Mouse (Mus musculus) Patski (cell line): ENCODE data around the gene Arnt. TPM values are rescaled to one million over a fixed set of nuclear protein-coding genes. Genes with fewer than 3 reads are reported as not detected.
"Not testable (repeated sequence)": the region's sequence is repeated elsewhere in the genome, so short reads cannot be mapped to it uniquely, and the experiment has no call there.

Source experiments
- ATAC-seq: fragments of 100-300 bp; one replicate; pipeline ENCODE4 v1.8.0; 2021
- CTCF ChIA-PET: fragments of 350-600 bp; sonication (Branson Sonifier 250); formaldehyde crosslinking; loops from one replicate; lab custom pipeline; 2022; ENCODE audit warnings: inconsistent platforms; lab: Charles Lee
- POLR2A ChIA-PET: fragments of 350-600 bp; sonication (Branson Sonifier 250); formaldehyde crosslinking; loops from one replicate; lab custom pipeline; 2022; ENCODE audit warnings: antibody characterized with exemption, inconsistent platforms; lab: Charles Lee
- DNase-seq: peaks from one replicate; pipeline ENCODE4 v3.0.0-alpha.2; 2011; ENCODE audit warnings: low read depth, low spot score
- H3K27me3 ChIP-seq: fragments of 371-371 bp; one replicate; pipeline ENCODE4 v1.5.1; 2021
- CTCF ChIP-seq: fragments of 100-300 bp; IDR thresholded peaks from one replicate; pipeline ENCODE4 v1.5.1; 2021
- in situ Hi-C: fragments of 300-500 bp; cut with MboI; formaldehyde crosslinking; loops from 3 replicates; pipeline ENCODE4 v1.11.1; 2018; ENCODE audit warnings: low pct_unique_long_range_greater_than_20kb, mixed read lengths
- polyA plus RNA-seq: library from polyadenylated mRNA; unstranded; gene quantifications from one replicate; pipeline ENCODE4 v1.2.3, GENCODE M21; 2021

Arnt gene
- polyA plus RNA-seq = 54.8 TPM

DNA sequence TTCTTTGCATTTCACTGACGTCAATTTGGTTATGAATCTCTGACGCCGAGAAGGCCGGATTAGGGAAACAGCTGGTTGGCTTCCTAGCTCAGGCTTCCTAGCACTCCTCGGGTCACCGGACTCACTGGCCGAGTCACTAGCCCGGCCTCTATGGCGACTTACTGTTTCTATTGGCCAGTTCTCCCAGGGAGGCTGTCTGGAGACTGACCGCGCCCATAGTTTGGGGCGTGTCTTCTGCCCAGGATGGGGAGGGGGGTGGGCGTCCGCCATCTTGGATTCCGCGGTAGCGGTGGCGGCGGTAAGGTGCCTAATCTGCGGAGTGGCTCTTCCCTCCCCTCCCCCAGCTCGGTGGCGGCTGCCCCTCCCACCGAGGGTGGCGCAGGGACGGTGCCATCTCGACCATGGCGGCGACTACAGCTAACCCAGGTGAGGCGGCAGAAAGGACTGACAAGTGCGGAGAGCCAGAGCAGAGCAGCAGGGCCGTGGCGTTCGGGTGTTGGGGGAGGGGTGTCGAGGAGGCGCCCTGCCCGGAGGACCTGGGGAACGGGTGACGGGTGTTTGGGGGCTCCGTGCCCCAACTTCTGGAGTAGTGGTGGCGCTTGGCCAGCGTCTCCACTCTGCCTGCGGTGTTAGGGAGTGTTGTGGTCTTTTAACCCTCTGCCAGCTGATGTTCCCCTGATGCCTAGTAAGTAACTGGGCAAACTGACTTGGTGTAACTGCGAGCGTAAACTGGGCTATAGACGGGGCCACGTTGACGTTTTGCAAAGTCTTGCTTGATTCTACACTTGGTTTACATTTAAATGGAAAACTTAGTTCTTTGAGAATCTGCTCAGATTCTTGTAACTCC is at the start of gene Arnt:
Gene Arnt (plus strand): TSS at position 253 of the 847 bp plus-strand sequence.
- in situ Hi-C loops = no loop called here
- ChIA-PET CTCF (interaction anchor here (1.0 to 1.7 kb wide), 3 partner anchors 9 to 124 kb away, joined by 3 to 4 read pairs (median 4); no protein-coding TSS in a partner anchor), POLR2A (no interaction called here)
- TF ChIP-seq CTCF = no peak
- H3K27me3 ChIP-seq = peaks cover under 1% of the 10 kb centered on the region
- ATAC-seq = peak; percentile 99
- DNase-seq = peak; percentile 95

DNA sequence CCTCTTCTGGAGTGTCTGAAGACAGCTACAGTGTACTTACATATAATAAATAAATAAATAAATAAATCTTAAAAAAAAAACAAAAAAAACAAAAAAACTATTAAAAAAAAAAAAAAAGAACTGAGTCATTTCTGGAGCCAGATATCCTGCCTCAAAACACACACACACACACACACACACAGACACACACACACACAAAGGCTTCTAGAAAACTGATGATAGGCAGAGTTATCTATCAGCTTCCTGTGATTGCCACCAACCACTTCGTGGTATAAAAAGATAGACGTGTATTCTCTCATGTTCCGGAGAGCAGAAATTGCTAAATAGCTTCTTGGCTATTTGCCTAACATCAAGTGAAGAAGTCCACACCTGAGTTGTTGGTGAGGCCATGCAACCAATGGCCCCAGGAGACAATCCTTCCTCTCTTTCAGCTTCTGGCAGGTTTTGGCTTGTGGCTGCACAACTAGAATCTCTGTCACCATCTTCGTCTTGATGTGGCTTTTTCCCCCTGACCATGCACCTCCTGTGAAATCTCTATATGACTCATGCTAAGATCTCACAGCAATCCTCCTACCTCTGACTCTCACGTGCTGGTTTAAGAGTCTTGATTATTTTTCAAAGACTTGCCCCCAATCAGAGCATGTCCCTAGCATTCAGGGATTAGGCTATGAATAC is 48.6 kb upstream of the Arnt start:
- DNase-seq (no peak), ATAC-seq (no peak)
- ChIA-PET CTCF (interaction anchor here (0.8 to 2.8 kb wide), 6 partner anchors 9 to 85 kb away, joined by 3 to 8 read pairs (median 4); partner anchors contain the start of gene 4930558C23Rik), POLR2A (no interaction called here)
- H3K27me3 ChIP-seq = no peaks in the 10 kb centered on the region
- TF ChIP-seq CTCF = no peak
- in situ Hi-C loops = no loop called here

DNA sequence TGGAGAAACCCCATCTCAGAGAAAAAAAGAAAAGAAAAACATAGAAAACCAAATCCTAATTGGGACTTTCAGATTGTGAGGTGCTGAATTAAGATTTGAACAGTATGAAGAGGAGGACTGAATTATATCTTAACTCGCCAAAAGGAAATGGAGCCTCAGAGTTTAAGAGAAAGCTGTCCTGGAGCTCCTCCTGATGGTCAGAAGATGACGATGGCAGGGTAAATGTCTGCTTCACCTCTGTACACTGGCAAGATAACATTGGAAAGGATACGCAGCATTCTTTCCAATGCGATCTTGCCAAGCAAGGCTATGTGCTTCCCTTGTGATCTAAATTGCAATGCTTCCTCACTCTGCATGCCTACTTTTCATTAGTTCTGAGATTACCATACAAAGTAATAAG is 39.8 kb upstream of the Arnt start:
- ATAC-seq (no peak), DNase-seq (peak; percentile 42)
- POLR2A ChIA-PET = no interaction called here
- in situ Hi-C loops = loop anchor here (5.0 kb wide), 2 partner anchors 42 to 92 kb away; no protein-coding TSS in a partner anchor
- CTCF ChIA-PET = interaction anchor here (0.7 to 1.5 kb wide), 8 partner anchors 11 to 84 kb away, joined by 3 to 6 read pairs (median 4); no protein-coding TSS in a partner anchor
- peak; percentile 92 for TF ChIP-seq CTCF
- no peaks in the 10 kb centered on the region for H3K27me3 ChIP-seq

- ChIA-PET CTCF (interaction anchor here (0.6 to 1.5 kb wide), 6 partner anchors 12 to 107 kb away, joined by 3 to 8 read pairs (median 4); no protein-coding TSS in a partner anchor), POLR2A (no interaction called here)
- DNase-seq = no peak
- H3K27me3 ChIP-seq = peaks cover 3% of the 10 kb centered on the region
- in situ Hi-C loops = loop anchor here (10.0 kb wide), 1 partner anchor 258 kb away; the partner anchor contains the start of gene Tnfaip8l2
- no peak for TF ChIP-seq CTCF
- no peak for ATAC-seq
These were observed 31.4 kb upstream of the Arnt start, which contains the start of gene 4930558C23Rik for GRCm38 (mm10) chr3:95402741-95403140. TSS of gene 4930558C23Rik (minus strand) at chr3:95402841.

GRCm38 (mm10) chr3:95407728-95408127 is 26.5 kb upstream of the Arnt start:
- ATAC-seq = no peak
- TF ChIP-seq CTCF = no peak
- ChIA-PET POLR2A (interaction anchor here (0.6 kb wide), 1 partner anchor 255 kb away, joined by 4 read pairs; no protein-coding TSS in a partner anchor), CTCF (no interaction called here)
- peak; percentile 41 for DNase-seq
- H3K27me3 ChIP-seq = peaks cover 16% of the 10 kb centered on the region
- in situ Hi-C loops = loop anchor here (10.0 kb wide), 1 partner anchor 263 kb away; the partner anchor contains the start of gene Tnfaip8l2

GRCm38 (mm10) chr3:95408852-95409251 is 25.3 kb upstream of the Arnt start:
- no peak for DNase-seq
- POLR2A ChIA-PET = interaction anchor here (0.6 kb wide), 1 partner anchor 85 kb away, joined by 4 read pairs; no protein-coding TSS in a partner anchor
- CTCF ChIA-PET = interaction anchor here (0.6 kb wide), 1 partner anchor 72 kb away, joined by 3 read pairs; no protein-coding TSS in a partner anchor
- ATAC-seq = no peak
- no peak for TF ChIP-seq CTCF
- in situ Hi-C loops = loop anchor here (10.0 kb wide), 1 partner anchor 264 kb away; the partner anchor contains the start of gene Tnfaip8l2
- H3K27me3 ChIP-seq = peaks cover 20% of the 10 kb centered on the region

DNA sequence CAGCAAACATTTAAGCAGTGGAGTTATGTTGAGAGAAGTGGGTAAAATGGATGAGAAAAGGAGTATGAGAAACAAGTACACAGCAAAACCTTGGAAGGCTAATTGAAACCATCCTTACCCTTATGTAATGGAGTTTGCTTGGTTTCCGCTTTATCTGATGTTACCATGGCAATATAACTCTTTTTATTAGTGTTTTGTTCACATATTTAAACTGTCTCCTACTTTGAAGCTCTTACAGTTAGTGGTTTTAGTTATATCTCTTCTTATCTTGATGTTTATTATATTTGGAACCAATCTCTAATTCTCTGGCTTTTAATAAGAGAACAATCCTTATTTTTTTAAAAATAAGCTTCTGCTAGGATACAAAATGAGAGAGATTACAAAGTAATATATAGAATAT is 21.9 kb upstream of the Arnt start:
- ATAC-seq (no peak), DNase-seq (no peak)
- no peak for TF ChIP-seq CTCF
- in situ Hi-C loops = no loop called here
- CTCF ChIA-PET = interaction anchor here (1.0 kb wide), 1 partner anchor 27 kb away, joined by 3 read pairs; no protein-coding TSS in a partner anchor
- POLR2A ChIA-PET = interaction anchor here (0.6 kb wide), 1 partner anchor 19 kb away, joined by 3 read pairs; no protein-coding TSS in a partner anchor
- H3K27me3 ChIP-seq = peaks cover 25% of the 10 kb centered on the region

- DNase-seq (no peak), ATAC-seq (no peak)
- ChIA-PET POLR2A (no interaction called here), CTCF (no interaction called here)
- in situ Hi-C loops = no loop called here
- H3K27me3 ChIP-seq = peaks cover 11% of the 10 kb centered on the region
- TF ChIP-seq CTCF = no peak
These were observed 16.3 kb upstream of the Arnt start for GRCm38 (mm10) chr3:95417866-95418265.

GRCm38 (mm10) chr3:95426476-95426875 is 7.7 kb upstream of the Arnt start:
- CTCF ChIA-PET, H3K27me3 ChIP-seq, in situ Hi-C loops, POLR2A ChIA-PET, ATAC-seq, DNase-seq: not testable (repeated sequence)

- DNase-seq, in situ Hi-C loops, POLR2A ChIA-PET, CTCF ChIA-PET, H3K27me3 ChIP-seq: not testable (repeated sequence)
- peak; percentile 39 for ATAC-seq
These were observed 6.9 kb upstream of the Arnt start for GRCm38 (mm10) chr3:95427117-95427890.

GRCm38 (mm10) chr3:95427891-95428238 is 6.3 kb upstream of the Arnt start:
- peak; percentile 44 for ATAC-seq
- H3K27me3 ChIP-seq, CTCF ChIA-PET, POLR2A ChIA-PET, in situ Hi-C loops, DNase-seq: not testable (repeated sequence)

DNA sequence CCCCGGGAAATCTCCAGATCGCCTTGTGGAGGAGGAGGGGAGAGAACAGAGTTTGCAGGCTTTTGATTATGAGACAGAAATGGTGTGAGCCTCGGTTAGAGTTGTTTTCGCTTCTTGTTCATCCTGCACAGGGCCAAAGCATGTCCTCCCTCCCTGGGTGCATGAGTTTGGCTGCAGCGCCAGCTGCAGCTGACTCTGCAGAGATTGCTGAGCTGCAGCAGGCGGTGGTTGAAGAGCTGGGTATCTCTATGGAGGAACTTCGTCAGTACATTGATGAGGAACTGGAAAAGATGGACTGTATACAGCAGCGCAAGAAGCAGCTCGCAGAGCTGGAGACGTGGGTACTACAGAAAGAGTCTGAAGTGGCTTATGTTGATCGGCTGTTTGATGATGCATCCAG is 5.8 kb upstream of the Arnt start:
- CTCF ChIA-PET = interaction anchor here (1.1 kb wide), 1 partner anchor 79 kb away, joined by 3 read pairs; no protein-coding TSS in a partner anchor
- not testable (repeated sequence) for ATAC-seq, DNase-seq

More for the DNA sequence above, 5.8 kb upstream of the Arnt start:
- in situ Hi-C loops, H3K27me3 ChIP-seq: not testable (repeated sequence)
- POLR2A ChIA-PET = interaction anchor here (0.9 kb wide), 1 partner anchor 13 kb away, joined by 3 read pairs; no protein-coding TSS in a partner anchor
